8 mouse cellular contexts compared by ENCODE assay signal in the genomic region with DNA sequence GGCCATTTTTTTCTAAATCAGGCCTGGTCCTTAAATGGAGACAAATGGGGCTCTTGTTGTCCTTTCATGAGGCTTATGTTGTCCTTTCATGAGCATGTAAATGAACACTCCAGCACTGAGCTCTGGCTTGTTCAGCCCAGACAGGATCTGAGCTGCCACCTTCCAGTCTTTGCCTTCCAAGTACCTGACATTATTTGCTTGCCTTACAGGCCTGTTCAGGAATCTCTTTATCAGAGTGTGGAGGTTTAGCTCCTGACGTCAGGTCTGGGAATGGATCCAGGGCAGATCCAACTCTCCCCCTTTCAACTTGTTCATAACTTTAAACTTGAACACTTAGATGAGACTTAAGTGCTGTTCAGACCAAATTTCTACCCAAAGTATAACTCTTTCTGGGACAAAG. TPM values are rescaled to one million over a fixed set of nuclear protein-coding genes. Genes with fewer than 3 reads are reported as not detected.
DNase-seq lines count a peak whose midpoint lies in the region; ATAC-seq lines count a peak whose summit lies in the region.

No protein-coding gene starts in this region.

- peak overlapping the region; percentile 87 for H3K27ac ChIP-seq in heart, embryonic 11.5 days (ENCODE audit: low read depth, low read length)

- peaks cover 12% of the 10 kb centered on the region for H3K4me1 ChIP-seq in heart, embryonic 11.5 days (ENCODE audit: control insufficient read depth, insufficient read depth, low read length)

- no peaks in the 10 kb centered on the region for H3K36me3 ChIP-seq in heart, embryonic 11.5 days (ENCODE audit: control insufficient read depth, insufficient read depth, low read length)

- H3K4me2 ChIP-seq in heart, embryonic 11.5 days = no peak overlapping the region

- peak overlapping the region; percentile 28; the same call in 1 of the 2 replicates for H3K9ac ChIP-seq in heart, embryonic 11.5 days (ENCODE audit: low read depth, low read length)

- WGBS in heart, embryonic 11.5 days (ENCODE audit: insufficient replicate concordance) = 0% methylated on average over 1 of the region's 1 CpGs

- H3K27me3 ChIP-seq in heart, embryonic 11.5 days (ENCODE audit: control insufficient read depth, insufficient read depth, low read length) = no peaks in the 10 kb centered on the region

- peak; percentile 85 for ATAC-seq in heart, embryonic 11.5 days (replicated peaks; ENCODE audit: insufficient number of reproducible peaks, low FRiP score, low TSS enrichment)

- no peaks in the 10 kb centered on the region; the same call in 1 of the 2 replicates for H3K9me3 ChIP-seq in heart, embryonic 11.5 days (replicated peaks; ENCODE audit: control insufficient read depth, low read length)

- peak; percentile 33 for DNase-seq in urinary bladder, postnatal 25 days (ENCODE audit: low spot score)
- DNase-seq in urinary bladder, adult 2 months (ENCODE audit: low spot score) = no peak
- DNase-seq in kidney, postnatal 36 days = peak; percentile 31 to 44
- peak; percentile 59 for DNase-seq in yolk sac, embryonic 10.5 days (ENCODE audit: low spot score)
- no peak for DNase-seq in left cerebral cortex, adult 11 months (ENCODE audit: low spot score)
- no peak for DNase-seq in right cerebral cortex, postnatal 4 days
- DNase-seq in embryo, embryonic 9.5 days (ENCODE audit: extremely low spot score) = no peak

- H3K4me3 ChIP-seq in heart, embryonic 11.5 days (ENCODE audit: low read depth, low read length) = no peak overlapping the region

RNA-seq across cellular contexts. Expression of gene Eif2b5, which starts 21.8 kb away (rescaled TPM):
- polyA plus RNA-seq in urinary bladder, adult 2 months (2012; rRNA removed) = 33.2 and 34.2 TPM in 2 replicates
- polyA plus RNA-seq in heart, embryonic 11.5 days (2014; fragmentation: Nextera tagmentation; extraction: Ambion mirVana) = 83.3 and 96.1 TPM in 2 replicates

RNA-seq across cellular contexts. Expression of gene Dvl3, which starts 39.9 kb away (rescaled TPM):
- 22.5 and 38.0 TPM in 2 replicates for polyA plus RNA-seq in urinary bladder, adult 2 months (2012; rRNA removed)
- 32.2 and 34.8 TPM in 2 replicates for polyA plus RNA-seq in heart, embryonic 11.5 days (2014; fragmentation: Nextera tagmentation; extraction: Ambion mirVana)

RNA-seq across cellular contexts. Expression of gene Abcc5, which starts 50.7 kb away (rescaled TPM):
- polyA plus RNA-seq in urinary bladder, adult 2 months (2012; rRNA removed) = 128 and 170 TPM in 2 replicates
- polyA plus RNA-seq in heart, embryonic 11.5 days (2014; fragmentation: Nextera tagmentation; extraction: Ambion mirVana) = 54.6 and 66.1 TPM in 2 replicates

RNA-seq across cellular contexts. Expression of gene Ap2m1, which starts 58.4 kb away (rescaled TPM):
- 411 and 488 TPM in 2 replicates for polyA plus RNA-seq in urinary bladder, adult 2 months (2012; rRNA removed)
- 490 and 502 TPM in 2 replicates for polyA plus RNA-seq in heart, embryonic 11.5 days (2014; fragmentation: Nextera tagmentation; extraction: Ambion mirVana)

Comparison
In these comparisons a context has a peak if more than half of its experiments do, and no peak if none do; other contexts are left out.
1. DNase-seq: peak in urinary bladder, postnatal 25 days (single experiment), kidney, postnatal 36 days (2 of 2) and yolk sac, embryonic 10.5 days (single experiment); none in urinary bladder, adult 2 months (single experiment), left cerebral cortex, adult 11 months (single experiment), right cerebral cortex, postnatal 4 days (single experiment) and embryo, embryonic 9.5 days (single experiment).